Mouse (Mus musculus) lung, postnatal 0 days (tissue): ENCODE data around the gene Shroom1. TPM values are rescaled to one million over a fixed set of nuclear protein-coding genes. Genes with fewer than 3 reads are reported as not detected.
"Not testable (repeated sequence)": the region's sequence is repeated elsewhere in the genome, so short reads cannot be mapped to it uniquely, and the experiment has no call there.

Experiments
- ATAC-seq: fragments of 200-750 bp; cut with Nextera tagmentation; 2 replicates; pipeline ENCODE4 v1.8.0; 2017; ENCODE audit warnings: moderate library complexity
- DNase-seq: peaks from one replicate; pipeline ENCODE4 v3.0.0-alpha.2; 2016; ENCODE audit warnings: low spot score
- H3K27ac ChIP-seq: fragments of 300-500 bp; sonication (generic); 2 replicates; pipeline ENCODE4 v1.5.1; 2014; ENCODE audit warnings: antibody characterized with exemption, mild to moderate bottlenecking, low read length, mixed read lengths
- H3K27me3 ChIP-seq: fragments of 300-500 bp; sonication (generic); replicated peaks from 2 replicates; pipeline ENCODE4 v1.6.1; 2014; ENCODE audit warnings: low read length, mixed read lengths; ENCODE audit not compliant: insufficient read depth
- H3K36me3 ChIP-seq: fragments of 300-500 bp; sonication (generic); 2 replicates; pipeline ENCODE4 v1.6.1; 2014; ENCODE audit warnings: low read length, mixed read lengths; ENCODE audit not compliant: insufficient read depth
- H3K4me1 ChIP-seq: fragments of 300-500 bp; sonication (generic); 2 replicates; pipeline ENCODE4 v1.6.1; 2014; ENCODE audit warnings: antibody characterized with exemption, low read depth, low read length, mixed read lengths; ENCODE audit not compliant: insufficient read depth
- H3K4me2 ChIP-seq: fragments of 300-500 bp; sonication (generic); replicated peaks from 2 replicates; pipeline ENCODE4 v1.6.1; 2014; ENCODE audit warnings: low read depth, mild to moderate bottlenecking, low read length, moderate library complexity, mixed read lengths
- H3K4me3 ChIP-seq: fragments of 300-500 bp; sonication (generic); 2 replicates; pipeline ENCODE4 v1.5.1; 2014; ENCODE audit warnings: low read depth, low read length
- H3K9ac ChIP-seq: fragments of 300-500 bp; sonication (generic); replicated peaks from 2 replicates; pipeline ENCODE4 v1.6.1; 2014; ENCODE audit warnings: low read depth, mild to moderate bottlenecking
- H3K9me3 ChIP-seq: fragments of 300-500 bp; sonication (generic); 2 replicates; pipeline ENCODE4 v1.6.1; 2016; ENCODE audit warnings: low read length, mixed read lengths
- CTCF ChIP-seq: IDR thresholded peaks from 2 replicates; pipeline ENCODE4 v1.5.1; 2016; ENCODE audit warnings: antibody characterized with exemption, mild to moderate bottlenecking
- EP300 ChIP-seq: IDR thresholded peaks from 2 replicates; pipeline ENCODE4 v1.6.1; 2016; ENCODE audit warnings: antibody characterized with exemption, mild to moderate bottlenecking, control low read depth
- WGBS: fragments of 180-500 bp; shearing (Covaris S2); extraction: QIAGEN DNeasy Blood & Tissue Kit; methylation state at CpG from one replicate; pipeline ENCODE4 v1.1.7; 2014; 5-methylcytosine and 5-hydroxymethylcytosine counted together
- polyA plus RNA-seq: library from polyadenylated mRNA; unstranded; fragments of >200 nt; fragmentation: Nextera tagmentation; extraction: Ambion mirVana; gene quantifications from 2 replicates; pipeline ENCODE4 v1.2.1, GENCODE M21; 2015

The Shroom1 gene
- polyA plus RNA-seq, 1 experiment from 2014 or later, result 0.88 TPM

DNA sequence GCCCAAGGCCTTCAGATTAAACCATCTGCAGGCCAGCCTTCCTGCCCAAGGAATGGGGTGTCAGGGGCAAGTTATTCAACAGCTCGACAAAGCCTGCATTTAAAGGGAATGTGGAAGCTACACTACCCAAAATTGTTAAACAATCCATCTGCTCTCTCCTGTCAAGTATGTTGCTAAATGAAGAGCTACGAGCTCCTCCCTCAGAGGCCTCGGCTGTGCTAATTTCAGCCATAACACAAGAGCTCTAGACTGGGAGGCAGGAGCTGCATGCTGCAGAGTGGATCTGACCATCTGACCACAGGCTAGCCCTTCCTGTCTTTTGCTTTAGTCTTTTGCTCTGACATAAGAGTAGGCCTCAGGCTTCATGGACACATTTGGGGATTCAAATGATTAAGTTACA, 31.8 kb upstream of the Shroom1 start:
- Histone ChIP-seq H3K9me3 (no peaks in the 10 kb centered on the region), H3K4me3 (no peak overlapping the region), H3K9ac (no peak overlapping the region), H3K36me3 (peaks cover 1% of the 10 kb centered on the region; the same call in 1 of the 2 replicates), H3K4me2 (no peak overlapping the region), H3K27me3 (no peaks in the 10 kb centered on the region), H3K27ac (no peak overlapping the region), H3K4me1 (no peaks in the 10 kb centered on the region)
- TF ChIP-seq EP300, result no peak
- TF ChIP-seq CTCF, result no peak
- ATAC-seq, result no peak
- WGBS, result 41% methylated on average over 3 of the region's 3 CpGs
- DNase-seq, result no peak

- WGBS, result 79% methylated on average over 6 of the region's 6 CpGs
- H3K27me3 ChIP-seq, result no peaks in the 10 kb centered on the region
- H3K36me3 ChIP-seq, result no peaks in the 10 kb centered on the region
- H3K4me2 ChIP-seq, result no peak overlapping the region
- ATAC-seq, result no peak
- H3K4me3 ChIP-seq, result no peak overlapping the region
- no peak overlapping the region for H3K27ac ChIP-seq
- no peak for DNase-seq
- no peaks in the 10 kb centered on the region for H3K9me3 ChIP-seq
- TF ChIP-seq EP300 (no peak), CTCF (no peak)
- no peaks in the 10 kb centered on the region for H3K4me1 ChIP-seq
- H3K9ac ChIP-seq, result no peak overlapping the region
Measured at GRCm38 (mm10) chr11:53425711-53426255, 31.2 kb upstream of the Shroom1 start.

DNA sequence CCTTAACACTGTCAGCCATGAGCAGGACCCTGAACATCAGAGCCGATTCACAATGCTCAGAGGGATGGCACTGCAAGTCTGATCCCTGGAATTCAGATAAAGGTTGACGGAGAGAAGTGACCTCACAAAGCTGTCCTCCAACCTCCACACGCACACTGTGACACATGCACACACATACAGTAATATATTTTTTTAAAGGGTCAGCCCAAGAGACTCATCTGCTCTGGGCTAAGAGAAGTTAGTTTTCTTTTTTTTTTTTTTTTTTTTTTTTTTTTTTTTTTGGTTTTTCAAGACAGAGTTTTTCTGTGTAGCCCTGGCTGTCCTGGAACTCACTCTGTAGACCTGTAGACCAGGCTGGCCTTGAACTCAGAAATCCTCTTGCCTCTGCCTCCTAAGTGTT, 30.1 kb upstream of the Shroom1 start:
- not testable (repeated sequence) for H3K27ac ChIP-seq, H3K9me3 ChIP-seq, H3K4me3 ChIP-seq, DNase-seq, ATAC-seq, H3K4me1 ChIP-seq, H3K4me2 ChIP-seq, H3K36me3 ChIP-seq, H3K27me3 ChIP-seq, H3K9ac ChIP-seq
- 87% methylated on average over 3 of the region's 3 CpGs for WGBS

DNA sequence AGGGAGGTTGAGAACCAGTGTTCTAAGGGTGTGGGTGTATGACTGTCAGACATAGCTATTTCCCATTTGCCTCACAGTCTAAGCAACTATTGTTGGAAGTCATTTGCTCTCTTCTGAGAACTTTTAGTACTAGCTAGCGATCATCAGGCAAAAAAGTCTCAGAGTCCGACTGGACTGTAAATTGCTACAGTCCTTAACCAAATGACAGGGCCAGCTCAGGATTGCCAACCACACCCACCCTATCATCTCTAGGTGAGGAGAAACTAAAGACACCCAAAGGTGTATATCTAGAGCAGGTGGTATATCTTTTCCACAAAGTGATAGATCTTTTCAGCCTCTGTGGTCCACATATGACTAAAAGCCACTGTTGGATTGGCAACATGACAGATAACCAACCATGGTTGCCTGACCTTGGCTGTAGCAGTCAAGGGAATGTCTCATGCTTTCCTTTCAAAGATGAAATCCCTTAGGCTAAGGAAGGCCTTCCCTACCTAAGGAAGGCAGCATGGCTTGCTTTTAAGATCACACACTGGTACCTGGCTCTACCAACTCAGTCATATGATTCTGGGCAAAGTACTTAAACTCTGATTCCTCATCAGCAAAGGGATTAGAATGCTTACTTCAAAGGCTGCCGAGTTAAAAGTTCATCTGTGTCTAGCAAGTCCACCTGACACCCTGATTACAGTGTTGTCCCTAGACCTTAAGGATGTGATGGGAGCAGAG, 28.9 kb upstream of the Shroom1 start:
- no peak overlapping the region for H3K9ac ChIP-seq
- 94% methylated on average over 3 of the region's 3 CpGs for WGBS
- H3K36me3 ChIP-seq, result no peaks in the 10 kb centered on the region
- H3K4me2 ChIP-seq, result no peak overlapping the region
- 0 out of 2 replicates have a peak, but pooled peaks cover 4% of the 10 kb centered on the region for H3K4me1 ChIP-seq
- DNase-seq (no peak), ATAC-seq (no peak)
- H3K27ac ChIP-seq, result no peak overlapping the region
- H3K27me3 ChIP-seq, result no peaks in the 10 kb centered on the region
- TF ChIP-seq CTCF (no peak), EP300 (no peak)
- H3K9me3 ChIP-seq, result no peaks in the 10 kb centered on the region
- no peak overlapping the region for H3K4me3 ChIP-seq

GRCm38 (mm10) chr11:53428716-53429057, 28.3 kb upstream of the Shroom1 start:
- DNase-seq, result no peak
- Histone ChIP-seq H3K4me2 (no peak overlapping the region), H3K27me3 (no peaks in the 10 kb centered on the region), H3K27ac (no peak overlapping the region), H3K9ac (no peak overlapping the region), H3K36me3 (no peaks in the 10 kb centered on the region), H3K4me3 (no peak overlapping the region), H3K4me1 (0 out of 2 replicates have a peak, but pooled peaks cover 4% of the 10 kb centered on the region), H3K9me3 (no peaks in the 10 kb centered on the region)
- TF ChIP-seq EP300 (no peak), CTCF (no peak)
- 91% methylated on average over 5 of the region's 5 CpGs for WGBS
- ATAC-seq, result no peak

DNA sequence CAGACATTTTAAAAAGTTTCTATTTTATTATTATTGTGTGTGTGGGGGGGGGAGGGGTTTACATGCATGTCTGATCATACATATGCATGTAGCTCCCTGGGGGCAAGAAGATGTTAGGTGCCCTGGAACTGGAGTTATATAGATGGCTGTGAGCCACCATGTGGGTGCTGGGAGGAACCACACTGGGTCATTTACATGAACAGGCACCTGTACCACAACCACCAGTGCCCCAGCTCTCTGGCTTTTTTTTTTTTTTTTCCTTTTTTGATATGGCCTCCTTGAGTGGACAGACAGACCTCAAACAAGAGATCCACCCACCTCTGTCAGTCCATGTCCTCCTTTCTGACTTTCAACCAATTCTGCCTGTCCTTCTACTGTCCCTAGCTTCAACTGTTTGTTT, 27.8 kb upstream of the Shroom1 start:
- no peak overlapping the region for H3K4me3 ChIP-seq
- no peak overlapping the region for H3K4me2 ChIP-seq
- H3K27me3 ChIP-seq, result no peaks in the 10 kb centered on the region
- no peaks in the 10 kb centered on the region for H3K9me3 ChIP-seq
- no peak for DNase-seq
- TF ChIP-seq EP300 (no peak), CTCF (no peak)
- H3K4me1 ChIP-seq, result 0 out of 2 replicates have a peak, but pooled peaks cover 4% of the 10 kb centered on the region
- no peak for ATAC-seq
- H3K36me3 ChIP-seq, result no peaks in the 10 kb centered on the region
- no peak overlapping the region for H3K27ac ChIP-seq
- H3K9ac ChIP-seq, result no peak overlapping the region
